Mouse (Mus musculus): ENCODE measurements around the gene Eif5. TPM values are rescaled to one million over a fixed set of nuclear protein-coding genes. Genes with fewer than 3 reads are reported as not detected.
A peak's percentile ranks its signal among the peaks of the same experiment; 100 is the strongest.
"Not testable (repeated sequence)": the region's sequence is repeated elsewhere in the genome, so short reads cannot be mapped to it uniquely, and the experiment has no call there.

The Eif5 gene
- polyA plus RNA-seq (2012; ENCODE audit: insufficient read depth, insufficient read length, missing spikeins): 216 and 330 TPM in 2 replicates

- no peaks in the 10 kb centered on the region; the same call in 1 of the 2 replicates for H3K4me1 ChIP-seq (ENCODE audit: control insufficient read depth, insufficient read depth, insufficient read length, low read length)
- peak within 1 kb of the TSS; percentile 99 for H3K4me3 ChIP-seq (ENCODE audit: insufficient read depth, low read depth, low read length)
- H3K27ac ChIP-seq (replicated peaks; ENCODE audit: low read depth, low read length): peak within 1 kb of the TSS; percentile 94
These were observed at the start of gene Eif5 for GRCm38 (mm10) chr12:111537796-111538291. TSS of gene Eif5 (plus strand) at chr12:111538016.

DNA sequence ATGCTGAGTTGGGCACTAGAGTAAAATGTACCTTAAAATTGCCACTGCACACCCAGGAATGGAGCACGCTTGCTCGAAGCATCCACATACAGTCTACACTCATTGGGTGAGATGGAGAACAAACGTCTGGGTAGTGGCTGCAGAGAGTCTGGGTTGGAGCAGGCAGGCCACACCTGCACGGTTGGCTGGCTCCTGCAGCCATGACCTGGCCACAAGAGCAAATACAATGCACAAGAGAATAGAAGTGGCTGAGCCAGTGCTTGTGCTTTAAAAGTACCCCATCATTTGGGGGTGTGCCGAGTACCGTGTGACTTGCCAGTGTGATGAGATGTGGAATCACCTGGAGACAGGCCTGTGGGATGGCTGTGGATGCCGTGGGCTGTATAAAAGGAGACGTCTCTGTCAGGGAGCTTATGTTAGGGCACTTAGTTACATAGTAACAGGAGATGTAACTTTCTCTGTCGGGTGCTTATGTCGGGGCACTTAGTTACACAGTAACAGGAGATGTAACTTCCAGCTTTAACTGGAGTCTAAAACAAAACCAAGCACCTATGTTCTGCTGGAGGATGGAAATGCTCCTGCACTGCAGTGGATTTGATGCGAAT lies 48.5 kb upstream of the Eif5 start:
- Histone ChIP-seq H3K27ac (replicated peaks; ENCODE audit: low read depth, low read length) (no peak overlapping the region), H3K4me3 (ENCODE audit: insufficient read depth, low read depth, low read length) (no peak overlapping the region), H3K4me1 (ENCODE audit: control insufficient read depth, insufficient read depth, insufficient read length, low read length) (peaks cover 6% of the 10 kb centered on the region; the same call in 1 of the 2 replicates)

DNA sequence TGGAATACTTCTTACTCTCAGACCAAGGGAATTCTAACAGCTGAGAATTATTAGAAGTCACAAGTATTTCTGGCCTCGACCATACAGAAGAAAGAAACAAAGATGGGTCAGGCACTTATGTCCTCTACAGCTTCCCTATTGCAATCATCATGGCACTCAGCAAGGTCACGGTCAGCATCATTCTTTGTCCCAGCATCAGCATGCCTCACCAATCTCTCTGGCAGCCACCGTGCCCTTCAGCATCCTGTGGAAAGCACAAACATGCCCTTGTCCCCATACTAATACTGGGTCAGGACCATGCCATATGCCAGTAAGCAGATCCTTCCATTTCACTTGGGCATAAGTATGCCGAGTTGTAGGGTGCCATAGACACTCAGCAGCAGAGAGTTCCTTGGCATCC lies 42.9 kb upstream of the Eif5 start:
- Histone ChIP-seq H3K4me1 (ENCODE audit: control insufficient read depth, insufficient read depth, insufficient read length, low read length) (no peaks in the 10 kb centered on the region), H3K27ac (replicated peaks; ENCODE audit: low read depth, low read length) (no peak overlapping the region), H3K4me3 (ENCODE audit: insufficient read depth, low read depth, low read length) (no peak overlapping the region)

- H3K27ac ChIP-seq (replicated peaks; ENCODE audit: low read depth, low read length): no peak overlapping the region
- H3K4me3 ChIP-seq (ENCODE audit: insufficient read depth, low read depth, low read length): no peak overlapping the region
- H3K4me1 ChIP-seq (ENCODE audit: control insufficient read depth, insufficient read depth, insufficient read length, low read length): no peaks in the 10 kb centered on the region
These were observed 40.7 kb upstream of the Eif5 start for GRCm38 (mm10) chr12:111497076-111497475.

DNA sequence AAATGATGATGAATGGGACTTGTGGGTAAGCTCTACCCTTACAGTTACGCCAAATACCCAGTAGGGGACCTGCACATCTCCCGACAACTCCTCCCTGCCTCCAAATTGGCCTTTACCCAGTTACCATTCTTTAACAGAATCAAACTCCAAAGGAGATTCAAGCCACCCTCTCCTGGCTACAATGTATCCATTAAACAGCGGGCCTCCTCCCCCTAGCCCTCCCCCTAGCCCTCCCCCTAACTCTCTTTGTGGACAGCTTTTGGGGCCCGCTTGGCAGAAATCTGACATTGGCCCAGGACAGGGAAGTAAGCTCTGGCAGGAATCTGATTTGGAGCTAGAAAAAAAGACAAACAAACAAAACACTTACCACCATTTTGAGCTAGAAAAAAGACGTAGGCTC lies 38.2 kb upstream of the Eif5 start:
- Histone ChIP-seq H3K27ac (replicated peaks; ENCODE audit: low read depth, low read length) (no peak overlapping the region), H3K4me3 (ENCODE audit: insufficient read depth, low read depth, low read length) (no peak overlapping the region), H3K4me1 (ENCODE audit: control insufficient read depth, insufficient read depth, insufficient read length, low read length) (no peaks in the 10 kb centered on the region)

GRCm38 (mm10) chr12:111500725-111501124 lies 37.1 kb upstream of the Eif5 start:
- no peak overlapping the region for H3K27ac ChIP-seq (replicated peaks; ENCODE audit: low read depth, low read length)
- H3K4me3 ChIP-seq (ENCODE audit: insufficient read depth, low read depth, low read length): no peak overlapping the region
- H3K4me1 ChIP-seq (ENCODE audit: control insufficient read depth, insufficient read depth, insufficient read length, low read length): no peaks in the 10 kb centered on the region

- H3K4me3 ChIP-seq (ENCODE audit: insufficient read depth, low read depth, low read length): no peak overlapping the region
- no peak overlapping the region for H3K27ac ChIP-seq (replicated peaks; ENCODE audit: low read depth, low read length)
- H3K4me1 ChIP-seq (ENCODE audit: control insufficient read depth, insufficient read depth, insufficient read length, low read length): no peaks in the 10 kb centered on the region
These were observed 34.7 kb upstream of the Eif5 start for GRCm38 (mm10) chr12:111503063-111503567.

GRCm38 (mm10) chr12:111503571-111503970 lies 34.2 kb upstream of the Eif5 start:
- Histone ChIP-seq H3K27ac (replicated peaks; ENCODE audit: low read depth, low read length) (no peak overlapping the region), H3K4me1 (ENCODE audit: control insufficient read depth, insufficient read depth, insufficient read length, low read length) (no peaks in the 10 kb centered on the region), H3K4me3 (ENCODE audit: insufficient read depth, low read depth, low read length) (no peak overlapping the region)

DNA sequence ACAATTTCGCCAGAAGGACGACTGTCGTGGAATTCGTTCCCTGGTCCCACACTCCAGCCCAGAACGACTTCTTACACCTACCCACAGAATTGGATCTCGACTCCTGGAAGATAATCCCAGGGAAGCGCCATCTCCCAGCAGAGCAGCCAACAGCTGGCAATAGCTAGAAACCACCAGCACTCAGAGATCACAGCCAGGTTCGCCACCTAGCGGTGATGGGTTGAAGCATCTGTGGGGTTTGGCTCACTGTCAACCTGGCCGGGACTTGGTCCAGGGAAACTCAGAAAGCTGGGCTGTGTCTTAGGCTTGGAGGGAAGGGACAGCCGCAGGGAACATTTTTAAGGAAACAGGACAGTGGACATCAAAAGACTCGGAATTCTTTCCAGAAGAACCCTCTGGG lies 32.9 kb upstream of the Eif5 start:
- Histone ChIP-seq H3K4me3 (ENCODE audit: insufficient read depth, low read depth, low read length) (no peak overlapping the region), H3K4me1 (ENCODE audit: control insufficient read depth, insufficient read depth, insufficient read length, low read length) (no peaks in the 10 kb centered on the region), H3K27ac (replicated peaks; ENCODE audit: low read depth, low read length) (no peak overlapping the region)

- no peak overlapping the region for H3K4me3 ChIP-seq (ENCODE audit: insufficient read depth, low read depth, low read length)
- no peak overlapping the region for H3K27ac ChIP-seq (replicated peaks; ENCODE audit: low read depth, low read length)
- no peaks in the 10 kb centered on the region for H3K4me1 ChIP-seq (ENCODE audit: control insufficient read depth, insufficient read depth, insufficient read length, low read length)
These were observed 30.8 kb upstream of the Eif5 start for GRCm38 (mm10) chr12:111507001-111507400.

GRCm38 (mm10) chr12:111507962-111508361 lies 29.9 kb upstream of the Eif5 start:
- no peak overlapping the region for H3K27ac ChIP-seq (replicated peaks; ENCODE audit: low read depth, low read length)
- no peak overlapping the region for H3K4me3 ChIP-seq (ENCODE audit: insufficient read depth, low read depth, low read length)
- 0 out of 2 replicates have a peak, but pooled peaks cover 3% of the 10 kb centered on the region for H3K4me1 ChIP-seq (ENCODE audit: control insufficient read depth, insufficient read depth, insufficient read length, low read length)

GRCm38 (mm10) chr12:111508438-111508837 lies 29.4 kb upstream of the Eif5 start:
- not testable (repeated sequence) for H3K27ac ChIP-seq (replicated peaks; ENCODE audit: low read depth, low read length); H3K4me3 ChIP-seq (ENCODE audit: insufficient read depth, low read depth, low read length); H3K4me1 ChIP-seq (ENCODE audit: control insufficient read depth, insufficient read depth, insufficient read length, low read length)

- H3K4me3 ChIP-seq (ENCODE audit: insufficient read depth, low read depth, low read length): no peak overlapping the region
- no peak overlapping the region for H3K27ac ChIP-seq (replicated peaks; ENCODE audit: low read depth, low read length)
- H3K4me1 ChIP-seq (ENCODE audit: control insufficient read depth, insufficient read depth, insufficient read length, low read length): 0 out of 2 replicates have a peak, but pooled peaks cover 3% of the 10 kb centered on the region
These were observed 25.2 kb upstream of the Eif5 start for GRCm38 (mm10) chr12:111512572-111513063.

DNA sequence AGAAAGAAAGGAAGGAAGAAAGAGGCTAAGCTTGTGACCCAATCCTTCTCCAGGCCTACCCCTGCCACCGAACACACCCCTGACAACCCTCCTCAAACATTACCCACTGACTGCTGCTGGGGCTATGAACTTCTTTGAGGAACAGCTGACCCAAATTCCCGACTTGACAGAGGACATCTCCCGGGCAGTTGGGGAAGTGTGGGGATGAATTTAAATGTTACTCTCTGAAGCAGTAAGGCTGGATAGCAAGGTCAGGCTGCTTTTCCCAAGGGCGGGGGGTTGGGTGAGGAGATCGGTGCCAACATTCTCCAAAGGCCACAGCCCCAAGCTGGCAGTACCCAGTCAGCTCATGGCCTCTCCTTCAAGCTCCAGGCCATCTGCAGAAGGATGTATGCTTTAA lies 24.1 kb upstream of the Eif5 start:
- H3K27ac ChIP-seq (replicated peaks; ENCODE audit: low read depth, low read length): peak overlapping the region; percentile 96
- H3K4me1 ChIP-seq (ENCODE audit: control insufficient read depth, insufficient read depth, insufficient read length, low read length): 0 out of 2 replicates have a peak, but pooled peaks cover 3% of the 10 kb centered on the region
- peak overlapping the region; percentile 44; the same call in 1 of the 2 replicates for H3K4me3 ChIP-seq (ENCODE audit: insufficient read depth, low read depth, low read length)

- Histone ChIP-seq H3K27ac (replicated peaks; ENCODE audit: low read depth, low read length) (peak overlapping the region; percentile 96), H3K4me1 (ENCODE audit: control insufficient read depth, insufficient read depth, insufficient read length, low read length) (0 out of 2 replicates have a peak, but pooled peaks cover 3% of the 10 kb centered on the region), H3K4me3 (ENCODE audit: insufficient read depth, low read depth, low read length) (no peak overlapping the region)
These were observed 23.5 kb upstream of the Eif5 start for GRCm38 (mm10) chr12:111514231-111514792.

Data from brown adipose tissue, adult 24 weeks (tissue).